Mouse (Mus musculus): ENCODE measurements at regions not wholly inside any gene's neighbourhood (a gene's known extent, or its start where the extent isn't known, plus 50 kb on each side); places are given as distances from the start of the nearest gene placed in this dataset.
"Not testable (repeated sequence)": the region's sequence is repeated elsewhere in the genome, so short reads cannot be mapped to it uniquely, and the experiment has no call there.

GRCm38 (mm10) chr9:5424236-5424635 lies 79.0 kb downstream of the Casp12 start:
- intact Hi-C loops (cut with DNase I): no loop called here

- intact Hi-C loops (cut with DNase I): no loop called here
Observed at GRCm38 (mm10) chr9:5448180-5448579, 103.0 kb downstream of the Casp12 start.

- intact Hi-C loops (cut with DNase I): no loop called here
Observed at GRCm38 (mm10) chr9:5456606-5457005, 111.4 kb downstream of the Casp12 start.

- intact Hi-C loops (cut with DNase I): no loop called here
Observed at GRCm38 (mm10) chr9:5472012-5472411, 126.8 kb downstream of the Casp12 start.

GRCm38 (mm10) chr9:5474271-5474670 lies 129.0 kb downstream of the Casp12 start:
- intact Hi-C loops (cut with DNase I): no loop called here

- intact Hi-C loops (cut with DNase I): no loop called here
Observed at GRCm38 (mm10) chr9:5485258-5485657, 140.0 kb downstream of the Casp12 start.

GRCm38 (mm10) chr9:5496837-5497236 lies 151.6 kb downstream of the Casp12 start:
- intact Hi-C loops (cut with DNase I): no loop called here

GRCm38 (mm10) chr9:5498306-5498705 lies 153.1 kb downstream of the Casp12 start:
- intact Hi-C loops (cut with DNase I): no loop called here

GRCm38 (mm10) chr9:5525762-5526360 lies 180.6 kb downstream of the Casp12 start:
- intact Hi-C loops (cut with DNase I): no loop called here

GRCm38 (mm10) chr9:5542604-5543003 lies 197.4 kb downstream of the Casp12 start:
- intact Hi-C loops (cut with DNase I): no loop called here

- intact Hi-C loops (cut with DNase I): no loop called here
Observed at GRCm38 (mm10) chr9:5575072-5575471, 229.8 kb downstream of the Casp12 start.

- intact Hi-C loops (cut with DNase I): not testable (repeated sequence)
Observed at GRCm38 (mm10) chr9:5578168-5578567, 232.9 kb downstream of the Casp12 start.

GRCm38 (mm10) chr9:5595891-5596635 lies 250.8 kb downstream of the Casp12 start:
- intact Hi-C loops (cut with DNase I): no loop called here

- intact Hi-C loops (cut with DNase I): no loop called here
Observed at GRCm38 (mm10) chr9:5604019-5604418, 258.8 kb downstream of the Casp12 start.

- intact Hi-C loops (cut with DNase I): no loop called here
Observed at GRCm38 (mm10) chr9:5605015-5605414, 259.8 kb downstream of the Casp12 start.

GRCm38 (mm10) chr9:5616725-5617124 lies 271.5 kb downstream of the Casp12 start:
- intact Hi-C loops (cut with DNase I): no loop called here

- intact Hi-C loops (cut with DNase I): no loop called here
Observed at GRCm38 (mm10) chr9:5623396-5623795, 278.2 kb downstream of the Casp12 start.

GRCm38 (mm10) chr9:5627521-5627920 lies 282.3 kb downstream of the Casp12 start:
- intact Hi-C loops (cut with DNase I): no loop called here

GRCm38 (mm10) chr9:5634461-5634953 lies 289.3 kb downstream of the Casp12 start:
- intact Hi-C loops (cut with DNase I): loop anchor here (10.0 kb wide), 1 partner anchor 1100 kb away; no protein-coding TSS in a partner anchor

GRCm38 (mm10) chr9:5634969-5635368 lies 289.7 kb downstream of the Casp12 start:
- intact Hi-C loops (cut with DNase I): loop anchor here (10.0 kb wide), 1 partner anchor 1100 kb away; no protein-coding TSS in a partner anchor

- intact Hi-C loops (cut with DNase I): no loop called here
Observed at GRCm38 (mm10) chr9:5663886-5664285, 318.7 kb downstream of the Casp12 start.

- intact Hi-C loops (cut with DNase I): no loop called here
Observed at GRCm38 (mm10) chr9:5673551-5673950, 328.3 kb downstream of the Casp12 start.

- intact Hi-C loops (cut with DNase I): no loop called here
Observed at GRCm38 (mm10) chr9:5708482-5708881, 363.3 kb downstream of the Casp12 start.
